Mouse (Mus musculus): ENCODE data around the gene Shc2.

GRCm38 (mm10) chr10:79578276-79578675 lies 59.4 kb downstream of the Shc2 start:
- no peak for TF ChIP-seq EP300 (IDR thresholded peaks at IDR 0.05)
- no peak for TF ChIP-seq CTCF (IDR thresholded peaks at IDR 0.05)
